Mouse (Mus musculus) lung, postnatal 36 days (tissue): Measurements from ENCODE around the gene Sox5.

Experiments used
- DNase-seq: peaks from one replicate; pipeline ENCODE4 v3.0.0; 2022; ENCODE audit warnings: mixed read lengths

The Sox5 gene

GRCm38 (mm10) chr6:143833182-143833558 lies 948.6 kb downstream of the Sox5 start:
- DNase-seq: no peak

GRCm38 (mm10) chr6:143832483-143833181 lies 949.1 kb downstream of the Sox5 start:
- DNase-seq: no peak

DNA sequence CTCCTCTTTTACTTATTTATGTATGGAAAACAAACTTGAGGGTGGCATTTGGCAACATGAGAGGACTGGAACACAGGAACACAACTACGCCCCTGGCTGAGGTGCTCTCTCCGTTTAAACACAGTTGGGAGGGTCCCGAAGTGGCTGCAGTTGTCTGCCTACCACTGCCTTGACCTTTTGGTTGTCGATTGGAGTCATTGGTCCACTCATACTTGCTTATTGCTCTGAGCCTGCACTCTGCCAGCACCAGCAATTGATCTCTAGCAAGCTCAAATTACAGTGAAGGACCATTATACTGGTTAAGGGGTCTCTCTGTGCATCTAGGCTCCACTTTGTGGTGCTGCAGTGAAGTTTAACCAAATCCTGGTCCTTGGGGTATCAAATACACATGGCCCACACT lies 950.5 kb downstream of the Sox5 start:
- DNase-seq: no peak

DNA sequence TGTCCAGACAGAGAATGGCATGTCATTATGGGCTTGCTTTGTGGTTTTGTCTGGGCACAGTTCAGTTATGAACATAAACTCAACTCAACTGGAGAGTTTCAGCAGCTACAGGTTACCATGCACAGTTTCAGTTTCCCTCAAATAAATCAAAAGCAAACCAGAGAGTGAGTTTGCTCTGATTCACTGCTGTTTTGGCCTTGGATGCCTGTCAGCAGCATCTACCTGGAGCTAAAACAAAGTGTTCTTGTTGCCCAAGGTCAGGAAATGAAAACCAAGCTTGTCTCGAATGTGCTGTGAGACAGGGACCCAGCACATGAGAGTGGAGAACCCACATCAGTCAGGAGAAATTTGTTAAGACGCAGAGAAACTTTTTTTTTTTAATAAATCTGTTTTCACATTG lies 951.6 kb downstream of the Sox5 start:
- DNase-seq: no peak

DNA sequence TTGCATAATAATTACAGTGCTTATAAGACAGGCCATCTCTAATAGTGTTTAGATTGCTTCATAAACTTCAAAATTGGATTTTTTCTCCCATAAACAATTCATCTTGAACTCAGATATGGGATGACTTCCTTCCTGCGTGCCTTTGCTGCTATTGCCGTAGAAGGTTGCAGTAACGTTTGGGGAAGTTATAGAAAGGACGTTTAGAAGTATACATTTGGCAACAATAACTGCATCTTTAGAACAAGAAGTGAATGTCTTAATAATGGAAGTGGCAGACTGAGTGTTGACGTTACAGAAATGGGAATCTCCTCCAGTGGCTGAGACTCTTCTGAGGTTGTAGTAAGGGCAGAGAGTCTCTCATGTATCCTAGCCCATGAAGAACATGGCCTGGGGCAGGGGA lies 955.0 kb downstream of the Sox5 start:
- DNase-seq: no peak

GRCm38 (mm10) chr6:143825966-143826365 lies 955.8 kb downstream of the Sox5 start:
- DNase-seq: no peak

- no peak for DNase-seq
Observed at GRCm38 (mm10) chr6:143825086-143825485, 956.7 kb downstream of the Sox5 start.

- no peak for DNase-seq
Observed at GRCm38 (mm10) chr6:143788446-143788845, 993.3 kb downstream of the Sox5 start.

DNA sequence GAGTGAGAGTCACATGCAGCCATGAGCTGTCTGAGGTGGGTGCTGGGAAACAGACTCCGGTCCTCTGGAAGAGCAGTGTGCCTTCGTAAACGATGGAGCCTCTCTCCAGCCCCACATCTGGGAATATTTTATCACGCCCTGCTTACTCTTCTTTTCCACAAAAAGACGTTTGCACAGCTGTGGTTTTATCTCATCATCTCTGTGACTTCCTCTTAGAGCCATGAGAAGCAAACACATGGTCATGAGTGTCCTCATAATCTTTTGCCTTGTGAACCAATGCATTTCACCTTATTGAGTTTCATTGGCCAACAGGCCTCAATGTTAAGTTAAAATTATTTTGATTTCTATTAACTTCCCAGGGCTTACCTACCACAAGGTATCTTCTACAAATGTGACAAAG lies 994.4 kb downstream of the Sox5 start:
- no peak for DNase-seq

DNA sequence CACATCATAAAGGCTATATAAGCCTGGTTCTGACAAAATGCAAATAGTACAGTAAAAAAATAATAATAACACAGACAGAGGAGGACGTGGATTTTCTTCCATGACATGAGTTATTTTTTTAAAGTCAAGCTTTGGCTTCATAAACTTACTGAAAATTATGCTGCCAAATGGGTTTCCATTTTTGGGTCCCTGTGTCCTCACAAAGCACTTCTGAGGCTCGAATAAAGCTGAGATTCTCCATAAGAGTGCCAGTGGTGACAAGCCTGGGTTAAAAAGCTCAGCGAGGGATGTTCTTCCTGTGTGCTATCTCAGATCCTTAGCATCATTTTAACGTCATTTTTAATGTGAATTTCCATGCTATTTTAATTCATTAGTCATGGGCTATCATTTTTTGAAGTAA lies 996.1 kb downstream of the Sox5 start:
- DNase-seq: no peak
